Mouse (Mus musculus) heart, adult 18-20 months (tissue): ENCODE results near the gene Ccdc185. TPM values are rescaled to one million over a fixed set of nuclear protein-coding genes. Genes with fewer than 3 reads are reported as not detected.

Experiments
- DNase-seq, 2 experiments: peaks; one replicate each; pipeline ENCODE4 v3.0.0; 2021 to 2022; ENCODE audit warnings: mixed read lengths in 1 of 2
- long read RNA-seq, 2 experiments: library from polyadenylated mRNA; stranded (forward); transcript quantifications; one replicate each; pipeline ENCODE4 v2.0.0; 2021
- total RNA-seq, 2 experiments: library from RNA; stranded (reverse); gene quantifications; 2 replicates each; pipeline ENCODE4 v1.2.3; 2021

Gene Ccdc185
- not detected for total RNA-seq
- long read RNA-seq, experiment 1, result 0 reads
- long read RNA-seq, experiment 2, result 0 reads

DNA sequence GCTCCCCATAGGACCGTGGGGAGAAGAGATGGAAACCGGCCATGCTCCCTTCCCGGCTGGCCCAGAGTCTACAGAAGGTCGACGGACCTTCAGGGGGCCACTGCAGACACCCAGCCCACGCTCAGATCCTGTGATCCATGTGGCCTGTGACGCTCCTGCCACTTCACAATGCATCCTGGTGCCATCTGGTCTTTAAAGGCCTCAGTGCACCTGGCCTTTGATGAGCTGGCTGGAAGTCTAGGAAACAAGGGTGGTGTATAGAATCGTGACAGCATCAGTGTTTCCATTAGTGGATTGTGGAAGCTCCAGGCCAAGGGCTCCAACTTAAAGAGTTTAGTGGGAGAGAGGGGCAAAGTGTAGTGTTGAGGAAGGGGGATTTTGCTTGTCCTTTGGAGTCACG, at the start of gene Ccdc185:
Gene Ccdc185 (minus strand): TSS at position 101 of the 400 bp plus-strand sequence.
- DNase-seq, result no peak

DNA sequence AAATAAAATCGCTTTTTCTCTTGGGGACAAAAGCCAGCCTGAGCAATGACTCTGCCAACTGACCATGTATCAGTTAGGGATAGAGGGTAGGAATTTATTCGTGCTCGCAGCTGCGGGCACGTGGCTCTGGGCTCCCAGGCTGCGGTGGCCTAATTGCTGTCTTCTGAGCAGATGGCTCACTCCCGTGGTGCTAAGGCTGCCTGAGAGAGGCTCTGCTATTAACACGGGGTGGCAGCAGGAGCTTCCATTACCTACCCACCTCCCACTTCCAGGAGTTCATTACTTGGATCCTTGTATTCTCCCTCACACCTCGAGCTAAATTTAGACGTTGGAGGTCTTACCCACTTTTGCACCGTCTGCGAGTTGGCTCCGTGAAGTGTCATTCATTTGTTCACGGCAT, 48.1 kb upstream of the Ccdc185 start:
- no peak for DNase-seq

DNA sequence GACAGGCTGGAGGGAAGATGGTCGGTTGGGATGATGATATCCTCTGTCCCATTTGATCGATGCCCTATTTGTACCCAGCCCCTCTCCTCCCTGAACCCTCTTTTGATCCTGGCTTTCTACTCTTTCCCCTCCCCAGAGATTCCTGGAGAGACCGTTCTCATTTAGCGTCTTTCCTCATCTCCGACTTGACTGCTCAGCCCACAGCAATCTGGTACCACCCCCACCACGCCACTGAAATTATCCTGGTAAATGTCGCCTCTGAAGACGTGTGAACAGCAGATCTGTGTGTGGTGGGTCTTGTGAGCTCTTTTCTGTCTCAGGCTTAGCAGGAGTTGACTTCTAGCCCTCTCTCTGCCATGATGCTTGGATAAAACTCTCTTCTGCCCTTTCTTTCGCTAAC, 45.6 kb upstream of the Ccdc185 start:
- DNase-seq, result no peak

DNA sequence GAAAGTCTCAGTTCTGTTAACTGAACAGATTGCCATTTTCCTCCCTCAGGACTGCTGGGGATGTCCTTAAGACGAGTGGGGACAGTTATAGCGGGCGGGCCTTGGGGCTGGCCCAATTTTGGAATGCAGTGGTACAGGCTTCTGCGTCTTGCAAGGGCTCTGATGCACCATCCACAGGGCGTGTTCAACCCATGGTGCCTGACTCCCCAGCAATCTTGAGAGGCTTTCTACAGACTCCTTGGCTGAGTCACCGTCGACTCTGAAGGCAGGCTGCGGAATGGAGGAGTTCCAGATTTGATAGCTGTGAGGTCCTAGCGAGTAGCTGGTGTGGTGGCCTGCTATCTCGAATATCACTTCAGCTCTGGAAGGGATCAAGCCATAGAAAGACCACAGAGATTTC, 45.2 kb upstream of the Ccdc185 start:
- no peak for DNase-seq

DNA sequence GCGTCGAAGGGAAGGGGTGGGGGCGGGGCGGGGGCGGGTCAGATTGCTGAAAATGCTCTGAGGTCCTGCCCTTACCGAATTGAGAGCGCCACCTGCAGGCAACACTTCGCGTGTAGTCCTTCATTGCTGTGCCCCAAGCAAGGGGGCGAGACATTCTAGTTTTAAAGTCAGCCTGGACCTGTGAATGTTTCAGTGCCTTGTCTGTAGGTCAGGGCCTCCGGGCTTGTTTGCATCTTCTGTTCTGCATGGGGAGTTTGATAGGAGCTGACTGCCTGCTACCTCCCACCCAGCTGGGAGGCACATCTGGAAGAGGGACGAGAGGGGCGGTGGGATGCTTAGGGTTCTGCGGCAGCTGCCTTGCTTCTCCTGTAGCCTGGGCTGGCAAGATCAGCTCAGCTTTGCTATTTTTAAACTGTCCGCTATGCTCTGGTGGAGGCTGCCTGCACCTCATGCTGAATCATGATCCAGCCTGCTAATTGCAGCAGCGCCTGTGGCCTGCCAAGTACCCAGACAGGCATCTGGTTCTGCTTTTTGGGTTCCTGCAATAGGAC, 43.6 kb upstream of the Ccdc185 start:
- peak; percentile 77 to 81 for DNase-seq

DNA sequence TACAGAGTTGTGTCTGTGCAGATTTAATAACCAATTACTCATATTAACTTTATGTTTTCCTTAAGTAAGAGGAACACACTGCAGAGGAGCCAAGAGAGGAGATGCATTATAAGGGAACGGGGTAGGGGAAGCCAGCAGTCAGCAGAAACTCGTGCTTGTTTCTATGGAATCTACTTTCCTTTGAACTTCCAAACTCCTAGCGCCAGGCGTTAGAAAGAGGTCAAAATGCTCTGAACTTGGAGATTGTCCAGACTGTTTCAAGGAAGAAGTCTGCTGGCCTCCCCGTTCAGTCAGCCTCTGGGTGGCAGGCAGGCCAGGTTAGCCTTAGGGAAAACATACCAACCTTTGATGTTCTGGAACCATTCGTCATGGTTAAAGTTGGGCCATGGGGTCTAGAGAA, 39.9 kb upstream of the Ccdc185 start:
- DNase-seq, result no peak

DNA sequence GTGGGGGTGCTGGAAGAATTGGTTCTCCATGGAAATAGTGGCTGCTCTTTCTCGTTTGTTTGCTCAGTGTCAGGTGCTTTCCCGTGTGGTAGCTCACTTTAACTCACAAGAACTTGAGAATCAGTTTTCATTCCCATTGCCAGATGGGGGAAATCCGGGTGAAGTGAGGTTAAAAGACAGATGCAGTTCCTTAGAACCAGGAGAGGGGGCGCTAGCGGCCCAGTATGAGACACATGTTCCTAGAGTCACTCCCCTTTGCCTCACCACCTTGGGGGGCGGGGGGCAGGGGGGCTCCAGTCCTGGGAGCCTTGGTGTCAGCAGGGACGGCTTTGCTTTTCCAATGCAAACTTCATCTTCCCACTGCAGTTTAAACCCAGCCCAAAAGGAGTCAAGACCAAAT, 38.0 kb upstream of the Ccdc185 start:
- DNase-seq, result no peak

DNA sequence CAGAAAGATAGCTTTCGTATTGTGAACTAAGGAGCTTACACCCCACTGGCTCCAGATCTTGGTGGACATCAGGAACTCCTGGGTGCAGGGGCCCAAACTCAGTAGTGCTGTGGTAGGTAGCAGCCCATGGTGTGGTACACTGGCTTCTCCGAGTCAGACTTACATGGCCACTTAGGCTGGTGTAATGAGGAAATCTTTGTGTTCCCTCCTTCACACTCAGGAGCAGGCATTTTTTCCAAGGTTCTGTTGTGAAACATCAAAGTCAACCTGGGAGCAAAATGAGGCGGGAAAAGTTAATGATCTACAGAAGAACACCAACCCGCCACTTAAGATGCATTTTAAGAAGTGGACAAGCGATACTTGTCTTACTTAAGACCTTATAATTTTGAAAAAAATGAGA, 36.5 kb upstream of the Ccdc185 start:
- DNase-seq, result no peak

DNA sequence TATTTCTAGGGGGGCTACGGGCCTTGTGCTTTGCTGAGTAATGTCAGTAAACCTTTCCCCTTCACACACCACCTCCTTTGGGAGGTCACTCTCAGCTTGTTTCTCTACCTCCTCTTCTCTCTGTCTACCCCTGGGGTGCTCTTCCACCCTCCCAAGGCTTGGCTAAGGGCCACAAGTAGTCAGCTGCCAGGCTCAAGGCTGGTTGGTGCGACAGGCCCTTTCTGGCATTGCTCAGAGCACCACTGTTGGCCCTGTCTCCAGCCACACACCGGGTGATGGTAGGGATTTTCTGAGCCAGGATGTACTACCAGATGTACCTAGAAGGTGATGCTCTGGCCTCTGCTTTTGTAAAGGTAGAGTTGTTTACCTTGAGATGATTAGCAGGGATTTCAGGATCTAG, 35.8 kb upstream of the Ccdc185 start:
- DNase-seq, result no peak

DNA sequence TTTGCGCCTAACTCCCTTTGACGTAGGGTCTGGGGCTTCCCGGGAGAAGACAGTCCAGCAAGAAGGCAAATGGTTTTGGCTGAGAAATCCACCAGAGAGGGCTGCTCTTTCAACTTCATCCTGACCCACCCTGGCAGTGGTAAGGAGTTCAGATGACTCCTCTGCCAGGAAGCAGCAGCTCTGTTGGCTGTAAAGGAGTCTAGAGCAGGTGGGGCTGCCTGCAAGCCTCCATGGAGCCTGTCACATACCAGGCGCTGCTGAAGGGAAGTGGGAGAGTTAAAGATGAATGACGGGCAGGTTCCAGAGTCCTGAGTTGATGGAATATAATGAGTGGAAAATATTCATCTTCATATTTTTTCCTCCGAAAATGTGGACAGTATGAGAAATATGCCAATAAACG, 34.8 kb upstream of the Ccdc185 start:
- no peak for DNase-seq

DNA sequence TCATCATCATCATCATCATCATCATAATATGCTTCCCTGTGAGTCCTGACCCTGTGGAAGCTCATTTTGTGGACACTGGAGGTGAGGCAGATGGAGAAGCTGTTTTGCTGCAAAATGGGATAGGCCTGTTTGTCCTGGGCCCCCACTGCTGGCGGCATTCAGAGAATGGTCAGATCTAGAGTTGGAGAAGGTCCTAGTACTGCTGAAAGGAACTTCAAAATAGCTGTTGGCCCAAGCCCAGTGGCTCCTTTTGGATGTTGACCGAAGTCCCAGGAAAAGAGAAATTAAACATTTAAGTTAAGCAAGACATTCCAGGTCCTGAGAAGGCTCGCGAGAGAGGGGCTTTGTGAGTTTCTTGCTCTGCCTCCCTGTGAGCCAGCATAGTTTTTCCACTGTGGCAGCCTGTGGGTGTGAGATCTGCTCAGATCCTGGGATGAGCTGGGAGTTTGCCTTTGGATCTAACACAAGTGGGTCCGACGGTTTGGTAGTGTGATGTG, 30.1 kb upstream of the Ccdc185 start:
- no peak for DNase-seq

DNA sequence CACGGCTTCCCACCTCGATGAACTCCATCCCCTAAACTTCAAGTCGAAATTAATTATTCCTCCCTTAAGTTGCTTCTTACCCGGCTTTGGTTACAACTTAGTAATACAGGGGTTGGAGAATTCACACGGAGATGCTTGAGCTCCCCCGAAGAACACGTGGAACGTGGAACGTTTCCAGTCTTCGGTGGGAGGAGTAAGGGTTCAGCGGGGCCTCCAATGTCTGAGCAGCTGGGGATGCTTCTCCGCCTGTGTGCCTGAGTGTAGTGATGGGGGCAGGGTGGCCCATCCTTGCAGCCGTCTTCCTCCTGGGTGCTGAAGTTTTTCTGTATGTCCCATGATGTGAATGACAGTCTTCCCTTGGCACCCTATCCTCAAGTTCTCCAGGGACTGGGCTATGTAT, 29.2 kb upstream of the Ccdc185 start:
- no peak for DNase-seq

DNA sequence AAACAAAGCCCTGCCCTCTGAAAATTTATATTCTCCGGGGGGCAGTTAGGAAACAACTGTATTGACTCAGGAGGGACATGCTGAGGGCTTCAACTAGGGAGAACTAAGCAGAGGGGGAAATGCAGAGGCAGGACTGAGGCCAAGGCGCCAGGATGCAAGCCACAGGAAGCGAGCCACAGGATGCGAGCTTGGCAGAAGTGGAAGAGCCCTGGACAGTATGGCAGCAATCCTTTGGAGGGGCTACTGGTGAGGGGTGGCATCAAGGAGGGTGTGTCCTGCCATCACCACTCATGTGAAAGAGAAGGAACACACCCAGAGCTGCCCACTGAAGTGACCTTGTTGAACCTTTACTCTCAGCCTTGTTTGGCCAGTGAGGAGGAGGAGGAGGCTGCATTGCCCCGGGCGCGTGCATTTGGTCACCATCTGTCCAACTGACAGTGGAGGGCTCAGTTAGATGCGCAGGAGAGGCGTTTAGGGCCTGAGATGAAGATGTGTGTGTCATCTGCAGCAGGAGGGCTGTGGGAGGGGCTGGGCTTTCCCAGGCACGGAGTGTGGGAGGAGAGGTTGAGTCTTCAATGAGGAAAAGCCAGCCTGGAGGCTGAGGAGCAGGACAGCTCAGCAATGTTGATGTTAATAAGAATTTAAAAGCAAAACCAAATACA, 27.9 kb upstream of the Ccdc185 start:
- DNase-seq, result no peak

DNA sequence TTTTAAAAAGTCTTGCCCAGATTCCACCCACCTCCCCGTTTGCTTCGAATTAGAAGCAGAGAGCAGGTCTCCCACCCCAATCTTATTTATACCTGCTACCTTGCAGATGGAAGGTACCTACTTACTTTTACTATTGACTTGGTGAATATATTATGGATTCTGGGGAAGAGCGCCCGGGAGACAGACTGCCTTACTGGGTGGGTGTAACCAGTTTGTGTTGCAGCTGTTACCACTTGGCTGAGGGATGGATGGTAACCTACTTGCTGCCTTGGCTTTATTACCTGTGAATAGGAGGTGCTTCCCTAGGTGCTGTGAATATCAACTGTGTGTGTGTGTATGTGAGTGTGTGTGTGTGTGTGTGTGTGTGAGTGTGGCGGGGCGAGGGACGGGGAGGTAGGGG, 26.6 kb upstream of the Ccdc185 start:
- no peak for DNase-seq

DNA sequence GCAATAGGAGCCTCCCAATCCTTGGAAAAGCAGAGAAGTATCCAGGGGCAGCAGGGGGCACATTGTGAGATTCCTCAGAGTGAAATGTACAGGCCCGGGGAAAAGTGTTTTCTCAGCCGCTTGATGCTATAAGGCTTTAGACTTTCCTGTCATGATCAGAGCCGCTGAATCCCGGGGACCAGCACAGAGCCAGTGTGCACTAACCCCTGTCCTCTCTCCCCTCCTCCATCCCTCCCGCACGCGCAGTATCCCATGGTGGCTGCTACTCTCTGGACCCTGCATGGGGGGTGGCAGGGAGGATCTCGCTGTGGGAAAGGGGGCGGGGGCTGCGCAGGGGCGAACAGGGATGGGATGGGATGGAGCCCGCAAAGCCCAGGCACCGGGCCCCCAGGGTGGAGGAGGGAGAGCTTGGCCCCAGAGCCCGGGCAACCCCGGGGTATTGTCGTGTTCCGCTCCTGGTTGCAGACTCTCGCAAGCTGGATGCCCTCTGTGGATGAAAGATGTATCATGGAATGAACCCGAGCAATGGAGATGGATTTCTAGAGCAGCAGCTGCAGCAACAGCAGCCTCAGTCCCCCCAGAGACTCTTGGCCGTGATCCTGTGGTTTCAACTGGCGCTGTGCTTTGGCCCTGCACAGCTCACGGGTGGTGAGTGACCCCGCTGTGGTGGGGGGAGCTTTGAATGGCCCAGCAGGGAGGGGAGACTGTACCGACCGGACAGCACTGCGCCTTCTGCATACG, 15.7 kb upstream of the Ccdc185 start:
- peak in 1 of 2 experiments; percentile 7 for DNase-seq

DNA sequence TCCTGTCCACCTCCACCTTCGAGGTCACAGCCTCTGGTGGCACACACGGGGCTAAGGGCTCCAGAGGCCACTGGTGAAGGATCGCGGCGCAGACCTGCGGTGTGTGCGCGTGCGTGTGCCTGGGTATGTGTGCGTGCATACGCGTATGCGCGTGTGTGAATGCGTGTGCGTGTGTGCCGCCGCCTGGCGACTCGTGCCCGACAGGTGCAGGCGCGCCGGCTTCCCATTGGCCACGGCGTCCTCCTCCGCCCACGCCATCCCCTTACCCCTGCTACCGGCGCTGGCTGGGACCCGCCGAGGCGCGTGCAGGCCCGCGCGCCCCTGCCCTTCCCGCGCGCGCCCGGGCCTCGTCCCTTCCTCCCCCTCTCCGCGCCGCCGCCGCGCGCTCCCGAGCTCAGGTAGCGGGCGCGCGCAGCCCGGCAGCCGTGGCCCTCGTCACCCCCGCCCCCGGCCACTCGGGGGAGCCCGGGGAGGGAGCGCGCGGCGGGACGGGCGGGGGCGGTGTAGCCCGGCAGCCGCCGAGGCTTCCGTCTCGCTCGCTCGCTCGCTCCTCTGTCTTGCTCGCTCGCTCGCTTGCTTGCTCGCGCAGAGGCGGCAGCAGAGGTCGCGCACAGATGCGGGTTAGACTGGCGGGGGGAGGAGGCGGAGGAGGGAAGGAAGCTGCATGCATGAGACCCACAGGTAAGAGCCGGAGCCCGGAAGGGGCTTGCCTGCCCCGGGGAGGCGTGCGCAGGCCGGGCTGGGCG, 14.9 kb upstream of the Ccdc185 start, which contains the start of gene Susd4:
Gene Susd4 (plus strand): TSS at position 145 of the 746 bp plus-strand sequence.
- peak; percentile 8 to 14 for DNase-seq

DNA sequence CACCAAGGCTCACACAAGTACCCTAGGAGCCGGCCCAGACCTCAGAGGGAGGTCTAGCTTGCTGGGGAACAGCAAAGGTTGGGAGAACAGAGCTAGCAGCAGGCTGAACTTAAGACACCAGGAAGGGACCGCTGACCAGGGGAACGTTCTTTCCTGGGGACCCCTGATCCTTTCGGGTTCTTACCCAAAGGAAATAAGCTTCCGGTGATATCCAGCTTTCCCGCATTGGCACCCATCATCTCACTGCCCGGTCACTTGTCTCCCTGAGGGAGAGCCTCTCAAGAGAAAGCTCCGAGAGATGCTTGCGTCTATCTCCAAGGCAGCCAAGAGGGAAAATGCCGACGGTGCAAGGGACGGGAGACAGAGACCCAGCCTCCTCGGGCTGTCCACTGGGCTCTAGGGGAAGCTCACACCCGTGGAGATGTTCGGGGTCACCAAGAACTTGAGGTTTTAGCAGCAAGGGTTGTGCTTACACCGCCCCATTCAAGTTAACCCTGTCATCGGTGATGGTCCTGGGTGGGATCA, 14.3 kb upstream of the Ccdc185 start:
- no peak for DNase-seq

DNA sequence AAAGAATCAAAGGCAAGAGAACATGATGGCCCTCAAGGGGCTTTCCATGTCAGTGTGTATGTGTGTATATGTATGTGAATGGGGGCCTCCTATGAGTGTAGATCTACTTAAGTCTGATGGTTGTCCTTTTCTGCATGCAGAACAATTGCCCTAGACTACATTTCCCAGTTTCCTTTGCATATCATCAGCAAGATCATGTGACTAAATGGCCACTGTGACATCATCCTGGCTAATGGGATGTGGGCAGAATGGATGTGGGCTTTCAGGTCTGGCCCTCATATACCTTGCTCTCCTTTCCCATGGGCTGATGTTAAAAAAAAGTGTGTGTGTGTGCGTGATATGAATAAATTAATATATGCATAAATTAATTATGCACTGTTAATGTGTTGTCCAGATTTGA, 9.8 kb upstream of the Ccdc185 start:
- no peak for DNase-seq

DNA sequence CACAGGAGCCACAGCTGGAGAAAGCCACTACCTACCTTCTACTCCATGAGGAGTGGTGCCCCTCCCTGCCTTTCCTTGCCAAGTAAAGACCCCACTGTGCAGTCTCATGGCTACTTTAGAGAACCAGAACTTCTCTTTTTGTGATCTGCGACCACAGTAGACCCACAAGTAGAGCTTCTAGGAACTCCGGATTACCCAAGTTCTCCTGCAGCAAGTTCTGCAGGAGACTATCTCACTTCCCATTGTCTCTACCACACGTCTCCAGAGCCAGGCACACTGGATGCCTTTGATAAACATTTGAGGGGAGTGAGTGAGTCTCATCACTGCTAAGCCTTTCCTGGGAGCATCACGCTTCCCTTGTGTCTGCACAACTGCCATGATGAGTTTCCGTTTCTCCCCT, 5.9 kb upstream of the Ccdc185 start:
- no peak for DNase-seq

DNA sequence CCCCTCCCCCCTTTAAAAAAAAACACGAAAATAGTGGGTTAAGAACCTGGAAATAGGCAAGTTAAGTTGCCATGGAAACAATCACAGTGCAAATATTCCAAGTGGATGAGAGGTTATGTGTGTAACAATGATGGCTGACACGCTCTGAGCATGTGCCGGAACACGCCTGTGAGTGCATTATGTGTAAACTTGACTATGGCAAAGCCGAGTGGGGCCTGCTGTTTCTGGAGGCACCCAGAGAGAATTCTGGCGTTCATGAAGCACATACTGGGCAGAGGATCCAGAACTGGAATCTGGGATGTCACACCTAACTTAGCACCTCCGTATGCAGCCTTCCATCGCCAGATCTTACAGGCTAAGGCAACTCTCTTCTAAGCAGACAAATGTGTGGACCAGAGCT, 4.7 kb upstream of the Ccdc185 start:
- no peak for DNase-seq

DNA sequence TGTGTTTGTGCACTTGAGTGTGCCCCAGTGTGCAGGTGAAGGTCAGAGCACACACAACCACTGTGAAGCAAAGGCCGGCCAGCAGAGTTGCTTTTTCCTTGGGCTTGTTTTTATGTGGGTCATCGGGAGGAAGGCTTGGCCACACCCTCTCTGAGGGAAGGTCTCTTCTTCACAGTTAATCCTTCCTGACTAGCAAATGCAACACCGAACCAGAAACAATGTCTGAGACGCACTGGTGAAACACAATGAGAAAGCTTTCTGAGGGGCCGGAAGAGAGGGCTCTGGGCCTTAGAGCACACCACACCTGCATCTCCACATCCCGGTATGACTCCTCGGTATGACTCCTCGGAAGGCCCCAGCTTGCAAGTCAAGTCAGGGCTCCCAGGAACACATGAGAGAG, 2.3 kb upstream of the Ccdc185 start:
- DNase-seq, result no peak

DNA sequence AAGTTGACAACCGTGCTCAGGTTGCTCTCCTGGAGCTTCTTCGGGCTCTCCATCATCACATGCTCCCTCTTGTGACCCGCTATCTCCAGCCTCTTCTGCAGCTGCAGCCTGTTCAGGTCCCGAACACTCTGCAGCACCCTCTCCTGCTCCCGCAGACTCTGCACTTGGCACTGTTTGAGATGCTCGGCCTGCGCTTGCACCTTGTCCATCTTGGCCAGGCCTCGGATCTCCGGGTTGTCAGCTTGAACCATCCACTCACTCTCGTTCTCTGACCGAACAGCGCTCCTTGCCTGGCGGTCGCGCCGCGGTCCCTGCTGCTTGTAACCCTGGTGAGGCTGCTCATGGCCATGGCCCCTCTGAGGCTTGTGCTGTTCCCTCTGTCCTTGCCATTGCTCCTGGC, 1.1 kb downstream of the Ccdc185 start:
- no peak for DNase-seq

DNA sequence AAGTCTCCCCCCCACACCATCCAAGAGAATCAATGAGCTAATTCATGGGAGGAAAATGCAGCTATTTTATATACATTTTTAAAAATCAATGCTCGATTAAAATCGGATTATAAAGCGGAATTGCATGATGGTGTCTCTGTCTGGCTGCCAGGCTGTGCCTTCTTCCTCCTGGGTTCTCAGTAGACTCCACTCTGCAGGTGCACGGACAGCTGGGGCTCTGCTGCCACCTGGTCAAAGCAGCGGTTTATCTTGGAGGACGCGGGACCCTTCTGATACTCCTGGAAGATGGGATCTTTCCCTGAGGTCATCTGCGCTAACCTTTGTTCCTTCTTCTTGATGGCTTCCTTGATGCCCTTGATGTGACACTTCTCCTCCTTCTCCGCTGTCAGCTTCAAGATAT, 1.9 kb downstream of the Ccdc185 start:
- no peak for DNase-seq
